Mouse (Mus musculus): ENCODE data around the gene Fam161a. TPM values are rescaled to one million over a fixed set of nuclear protein-coding genes. Genes with fewer than 3 reads are reported as not detected.

Gene Fam161a
- polyA plus RNA-seq (2015; fragmentation: Nextera tagmentation; extraction: Ambion mirVana) = 1.5 and 2.2 TPM in 2 replicates

DNA sequence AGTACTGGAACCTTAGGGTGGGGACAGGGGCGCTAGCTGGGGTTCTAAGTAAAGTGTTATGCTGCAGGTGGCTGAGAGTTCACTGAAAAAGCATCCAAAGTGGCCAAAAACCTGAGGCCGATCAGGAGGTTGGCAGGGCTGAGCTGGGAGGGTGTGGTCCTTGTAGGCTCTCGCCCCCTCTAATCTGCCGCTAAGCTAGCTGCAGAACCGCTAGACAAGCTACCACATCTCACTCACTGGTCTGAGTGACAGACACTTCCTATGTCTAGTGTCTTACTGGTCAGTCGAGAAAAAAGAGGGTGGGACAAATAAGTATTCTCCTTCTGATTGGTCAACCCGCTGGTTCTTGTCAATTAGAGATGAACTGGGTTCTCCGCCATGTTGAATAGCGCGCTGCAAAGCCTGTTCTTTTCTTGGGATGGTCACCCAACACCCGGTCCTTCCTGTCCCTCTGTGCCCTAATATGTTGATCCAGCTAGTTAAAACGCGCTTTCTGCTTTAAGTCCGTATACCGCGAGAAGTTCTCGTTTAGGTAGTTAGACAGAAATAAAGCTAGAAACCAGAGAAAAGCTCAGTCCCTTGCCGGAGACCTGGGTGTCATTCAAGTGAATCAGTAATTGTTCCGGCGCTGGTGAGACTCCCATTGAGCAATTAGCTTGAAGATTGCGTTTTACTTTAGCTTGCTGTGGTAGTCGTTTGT lies at the start of gene Fam161a:
Gene Fam161a, plus strand, starts transcription at position 51 of the 700 bp plus-strand sequence.
- peaks cover 15% of the 10 kb centered on the region for H3K36me3 ChIP-seq (ENCODE audit: control insufficient read depth, insufficient read depth)
- peak within 1 kb of the TSS; percentile 69 for H3K4me3 ChIP-seq (ENCODE audit: low read length)
- peak within 1 kb of the TSS; percentile 84 for H3K9ac ChIP-seq (ENCODE audit: low read length)
- WGBS = under 1% methylated on average over 22 of the region's 22 CpGs
- H3K27ac ChIP-seq (ENCODE audit: low read length) = peak within 1 kb of the TSS; percentile 82
- no peaks in the 10 kb centered on the region for H3K9me3 ChIP-seq (replicated peaks; ENCODE audit: control insufficient read depth, low read length)
- no peaks in the 10 kb centered on the region; the same call in 1 of the 2 replicates for H3K4me1 ChIP-seq (ENCODE audit: control insufficient read depth, insufficient read depth, low read length)
- peak within 1 kb of the TSS; percentile 75 for H3K4me2 ChIP-seq (ENCODE audit: low read depth, low read length)
- H3K27me3 ChIP-seq (ENCODE audit: control insufficient read depth, insufficient read depth, low read length) = no peaks in the 10 kb centered on the region
- ATAC-seq (replicated peaks; ENCODE audit: extremely low read depth, insufficient read depth, low FRiP score) = peak; percentile 93

- no peak overlapping the region for H3K4me2 ChIP-seq (ENCODE audit: low read depth, low read length)
- 0 out of 2 replicates have a peak, but pooled peaks cover 4% of the 10 kb centered on the region for H3K36me3 ChIP-seq (ENCODE audit: control insufficient read depth, insufficient read depth)
- H3K27me3 ChIP-seq (ENCODE audit: control insufficient read depth, insufficient read depth, low read length) = no peaks in the 10 kb centered on the region
- H3K4me1 ChIP-seq (ENCODE audit: control insufficient read depth, insufficient read depth, low read length) = no peaks in the 10 kb centered on the region
- WGBS = 95% methylated on average over 4 of the region's 4 CpGs
- H3K27ac ChIP-seq (ENCODE audit: low read length) = no peak overlapping the region
- no peaks in the 10 kb centered on the region for H3K9me3 ChIP-seq (replicated peaks; ENCODE audit: control insufficient read depth, low read length)
- no peak for ATAC-seq (replicated peaks; ENCODE audit: extremely low read depth, insufficient read depth, low FRiP score)
- H3K9ac ChIP-seq (ENCODE audit: low read length) = no peak overlapping the region
- H3K4me3 ChIP-seq (ENCODE audit: low read length) = no peak overlapping the region
These were observed 49.4 kb upstream of the Fam161a start for GRCm38 (mm10) chr11:22957791-22958374.

DNA sequence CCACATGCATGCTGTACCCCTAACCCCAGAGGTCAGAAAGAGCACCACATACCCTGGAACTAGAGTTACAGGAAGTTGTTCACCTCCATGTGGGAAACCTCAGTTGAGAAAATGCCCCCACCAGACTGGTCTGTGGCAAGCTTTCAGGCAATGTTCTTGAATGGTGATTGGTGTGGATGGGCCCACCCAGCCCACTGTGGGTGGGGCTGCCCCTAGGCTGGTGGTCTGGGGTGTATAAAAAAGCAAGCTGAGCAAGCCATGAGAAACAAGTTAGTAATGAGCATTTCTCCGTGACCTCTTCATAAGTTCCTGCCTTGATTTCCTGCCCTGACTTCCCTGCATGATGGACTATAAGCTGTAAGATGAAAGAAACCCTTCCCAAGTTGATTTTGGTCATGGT lies 45.2 kb upstream of the Fam161a start:
- H3K27ac ChIP-seq (ENCODE audit: low read length) = no peak overlapping the region
- no peaks in the 10 kb centered on the region for H3K36me3 ChIP-seq (ENCODE audit: control insufficient read depth, insufficient read depth)
- WGBS = 88% methylated on average over 1 of the region's 1 CpGs
- no peak overlapping the region for H3K4me3 ChIP-seq (ENCODE audit: low read length)
- H3K4me2 ChIP-seq (ENCODE audit: low read depth, low read length) = no peak overlapping the region
- no peaks in the 10 kb centered on the region for H3K27me3 ChIP-seq (ENCODE audit: control insufficient read depth, insufficient read depth, low read length)
- peaks cover 3% of the 10 kb centered on the region; the same call in 1 of the 2 replicates for H3K9me3 ChIP-seq (replicated peaks; ENCODE audit: control insufficient read depth, low read length)
- no peak for ATAC-seq (replicated peaks; ENCODE audit: extremely low read depth, insufficient read depth, low FRiP score)
- no peaks in the 10 kb centered on the region for H3K4me1 ChIP-seq (ENCODE audit: control insufficient read depth, insufficient read depth, low read length)
- no peak overlapping the region for H3K9ac ChIP-seq (ENCODE audit: low read length)

GRCm38 (mm10) chr11:22964401-22964800 lies 42.9 kb upstream of the Fam161a start:
- no peak for ATAC-seq (replicated peaks; ENCODE audit: extremely low read depth, insufficient read depth, low FRiP score)
- H3K9ac ChIP-seq (ENCODE audit: low read length) = no peak overlapping the region
- no peak overlapping the region for H3K27ac ChIP-seq (ENCODE audit: low read length)
- no peaks in the 10 kb centered on the region for H3K36me3 ChIP-seq (ENCODE audit: control insufficient read depth, insufficient read depth)
- no peak overlapping the region for H3K4me3 ChIP-seq (ENCODE audit: low read length)
- no peaks in the 10 kb centered on the region for H3K4me1 ChIP-seq (ENCODE audit: control insufficient read depth, insufficient read depth, low read length)
- 73% methylated on average over 4 of the region's 4 CpGs for WGBS
- no peaks in the 10 kb centered on the region for H3K27me3 ChIP-seq (ENCODE audit: control insufficient read depth, insufficient read depth, low read length)
- no peak overlapping the region for H3K4me2 ChIP-seq (ENCODE audit: low read depth, low read length)
- peaks cover 4% of the 10 kb centered on the region; the same call in 1 of the 2 replicates for H3K9me3 ChIP-seq (replicated peaks; ENCODE audit: control insufficient read depth, low read length)

- Histone ChIP-seq H3K9ac (ENCODE audit: low read length) (no peak overlapping the region), H3K27me3 (ENCODE audit: control insufficient read depth, insufficient read depth, low read length) (no peaks in the 10 kb centered on the region), H3K36me3 (ENCODE audit: control insufficient read depth, insufficient read depth) (no peaks in the 10 kb centered on the region), H3K27ac (ENCODE audit: low read length) (no peak overlapping the region), H3K4me2 (ENCODE audit: low read depth, low read length) (no peak overlapping the region), H3K4me3 (ENCODE audit: low read length) (no peak overlapping the region), H3K4me1 (ENCODE audit: control insufficient read depth, insufficient read depth, low read length) (no peaks in the 10 kb centered on the region), H3K9me3 (replicated peaks; ENCODE audit: control insufficient read depth, low read length) (peaks cover 4% of the 10 kb centered on the region; the same call in 1 of the 2 replicates)
- 69% methylated on average over 4 of the region's 4 CpGs for WGBS
- no peak for ATAC-seq (replicated peaks; ENCODE audit: extremely low read depth, insufficient read depth, low FRiP score)
These were observed 41.8 kb upstream of the Fam161a start for GRCm38 (mm10) chr11:22965503-22965902.

DNA sequence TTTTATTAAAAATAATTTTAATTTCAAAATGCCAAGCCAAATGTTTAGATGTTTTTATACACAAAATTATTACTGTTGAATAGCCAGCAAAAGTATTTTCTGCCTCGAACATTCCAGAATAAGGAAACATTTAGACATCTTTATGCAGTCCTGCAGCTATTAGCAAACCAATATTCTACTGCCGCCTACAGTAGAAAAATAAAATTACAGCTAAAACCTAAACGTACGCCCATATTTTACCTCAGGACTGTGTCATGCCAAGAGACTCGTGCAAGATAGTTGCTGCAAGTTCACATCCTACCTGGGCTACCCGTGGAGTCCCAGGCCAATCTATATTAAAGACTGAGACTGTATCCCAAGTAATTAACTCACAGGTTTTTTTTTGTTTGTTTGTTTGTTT lies 37.8 kb upstream of the Fam161a start:
- peaks cover 3% of the 10 kb centered on the region; the same call in 1 of the 2 replicates for H3K4me1 ChIP-seq (ENCODE audit: control insufficient read depth, insufficient read depth, low read length)
- H3K4me3 ChIP-seq (ENCODE audit: low read length) = no peak overlapping the region
- no peak overlapping the region for H3K9ac ChIP-seq (ENCODE audit: low read length)
- H3K27me3 ChIP-seq (ENCODE audit: control insufficient read depth, insufficient read depth, low read length) = no peaks in the 10 kb centered on the region
- H3K4me2 ChIP-seq (ENCODE audit: low read depth, low read length) = no peak overlapping the region
- peaks cover 30% of the 10 kb centered on the region for H3K9me3 ChIP-seq (replicated peaks; ENCODE audit: control insufficient read depth, low read length)
- H3K27ac ChIP-seq (ENCODE audit: low read length) = no peak overlapping the region
- H3K36me3 ChIP-seq (ENCODE audit: control insufficient read depth, insufficient read depth) = peaks cover 21% of the 10 kb centered on the region; the same call in 1 of the 2 replicates
- no peak for ATAC-seq (replicated peaks; ENCODE audit: extremely low read depth, insufficient read depth, low FRiP score)
- 51% methylated on average over 6 of the region's 6 CpGs for WGBS

DNA sequence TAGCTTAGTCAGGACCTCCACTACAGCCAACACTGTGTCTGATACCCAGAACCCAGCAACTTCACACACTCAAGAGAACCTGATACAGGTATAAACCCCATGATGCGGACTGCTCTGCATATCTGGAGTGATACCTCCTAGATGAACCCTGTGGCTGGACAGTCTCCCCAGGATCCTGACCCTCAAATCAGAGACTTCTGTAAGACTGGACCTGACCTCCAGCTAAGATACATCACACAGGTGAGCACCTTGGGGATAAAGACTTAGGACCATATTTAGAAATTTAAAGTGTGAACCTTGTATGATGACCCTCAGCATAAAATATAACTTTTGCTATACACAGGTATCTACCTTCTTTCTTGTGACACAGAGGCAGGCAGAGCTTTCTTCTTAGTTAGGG lies 36.8 kb upstream of the Fam161a start:
- Histone ChIP-seq H3K4me1 (ENCODE audit: control insufficient read depth, insufficient read depth, low read length) (peaks cover 5% of the 10 kb centered on the region), H3K9me3 (replicated peaks; ENCODE audit: control insufficient read depth, low read length) (peaks cover 30% of the 10 kb centered on the region), H3K36me3 (ENCODE audit: control insufficient read depth, insufficient read depth) (peaks cover 21% of the 10 kb centered on the region; the same call in 1 of the 2 replicates), H3K4me3 (ENCODE audit: low read length) (no peak overlapping the region), H3K9ac (ENCODE audit: low read length) (no peak overlapping the region), H3K27ac (ENCODE audit: low read length) (no peak overlapping the region), H3K4me2 (ENCODE audit: low read depth, low read length) (no peak overlapping the region), H3K27me3 (ENCODE audit: control insufficient read depth, insufficient read depth, low read length) (no peaks in the 10 kb centered on the region)
- WGBS = 84% methylated on average over 1 of the region's 1 CpGs
- ATAC-seq (replicated peaks; ENCODE audit: extremely low read depth, insufficient read depth, low FRiP score) = no peak

- Histone ChIP-seq H3K4me1 (ENCODE audit: control insufficient read depth, insufficient read depth, low read length) (peaks cover 15% of the 10 kb centered on the region), H3K9ac (ENCODE audit: low read length) (peak within 1 kb of the TSS; percentile 76), H3K27ac (ENCODE audit: low read length) (peak within 1 kb of the TSS; percentile 88), H3K27me3 (ENCODE audit: control insufficient read depth, insufficient read depth, low read length) (no peaks in the 10 kb centered on the region), H3K4me3 (ENCODE audit: low read length) (peak within 1 kb of the TSS; percentile 73), H3K9me3 (replicated peaks; ENCODE audit: control insufficient read depth, low read length) (peaks cover 27% of the 10 kb centered on the region), H3K4me2 (ENCODE audit: low read depth, low read length) (peak within 1 kb of the TSS; percentile 85), H3K36me3 (ENCODE audit: control insufficient read depth, insufficient read depth) (peaks cover 24% of the 10 kb centered on the region; the same call in 1 of the 2 replicates)
- ATAC-seq (replicated peaks; ENCODE audit: extremely low read depth, insufficient read depth, low FRiP score) = peak; percentile 71
- whole genome bisulfite sequencing = 52% methylated on average over 56 of the region's 56 CpGs
These were observed 35.3 kb upstream of the Fam161a start, which contains the start of gene Zrsr1 for GRCm38 (mm10) chr11:22971835-22972709. Gene Zrsr1 (plus strand): TSS chr11:22972005.
